Mouse (Mus musculus): ENCODE results near the gene Pcbd2. TPM values are rescaled to one million over a fixed set of nuclear protein-coding genes. Genes with fewer than 3 reads are reported as not detected.
"Not testable (repeated sequence)": the region's sequence is repeated elsewhere in the genome, so short reads cannot be mapped to it uniquely, and the experiment has no call there.

Pcbd2 gene
- polyA plus RNA-seq, 1 experiment from 2014 or later: 19.7 TPM

DNA sequence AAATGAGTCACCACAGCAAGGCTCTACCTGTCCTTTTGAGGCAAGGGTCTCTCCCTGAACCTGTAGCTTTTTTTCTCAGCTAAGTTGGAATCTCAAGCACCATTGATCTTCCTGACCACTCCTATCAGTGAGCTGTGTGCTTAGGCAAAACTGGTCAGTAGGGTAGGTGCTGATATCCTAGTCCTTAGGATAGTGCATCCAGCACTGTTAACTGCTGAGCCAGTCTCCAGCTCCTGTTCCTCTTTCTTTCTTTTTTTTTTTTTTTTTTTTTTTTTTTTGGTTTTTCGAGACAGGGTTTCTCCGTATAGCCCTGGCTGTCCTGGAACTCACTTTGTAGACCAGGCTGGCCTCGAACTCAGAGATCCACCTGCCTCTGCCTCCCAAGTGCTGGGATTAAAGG is 31.2 kb upstream of the Pcbd2 start:
- not testable (repeated sequence) for H3K4me2 ChIP-seq (ENCODE audit: low read length); H3K9ac ChIP-seq (ENCODE audit: low read length); H3K9me3 ChIP-seq (replicated peaks; ENCODE audit: control insufficient read depth, low read length); H3K27me3 ChIP-seq (replicated peaks; ENCODE audit: control insufficient read depth, insufficient read depth, low read length); H3K27ac ChIP-seq (ENCODE audit: low read depth, low read length); ATAC-seq; H3K4me3 ChIP-seq (ENCODE audit: low read depth, low read length); DNase-seq (ENCODE audit: low spot score)
- H3K4me1 ChIP-seq (ENCODE audit: control insufficient read depth, insufficient read depth, low read length): peaks cover 15% of the 10 kb centered on the region
- H3K36me3 ChIP-seq (ENCODE audit: control insufficient read depth, insufficient read depth, low read length): peaks cover 26% of the 10 kb centered on the region
- 100% methylated on average over 1 of the region's 3 CpGs for WGBS

DNA sequence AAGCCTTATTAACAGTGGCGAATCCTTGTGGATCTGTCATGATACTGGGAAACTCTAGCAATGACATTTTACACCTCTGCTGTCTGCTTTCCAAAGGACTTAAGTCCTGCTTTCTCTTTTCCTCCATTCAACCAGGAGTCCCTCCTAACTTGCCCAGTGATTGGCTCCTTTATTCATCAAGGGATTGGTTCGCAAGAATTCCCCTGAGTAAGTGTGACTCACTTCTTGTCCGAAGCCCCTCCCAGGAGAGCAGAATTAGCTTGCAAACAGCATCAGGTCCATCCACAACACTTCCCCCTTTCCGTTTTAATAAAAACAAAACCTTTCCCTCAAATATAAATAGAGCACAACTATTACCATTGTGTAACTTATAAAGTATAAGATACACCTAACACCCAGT is 22.9 kb upstream of the Pcbd2 start:
- ATAC-seq (no peak), DNase-seq (ENCODE audit: low spot score) (no peak)
- H3K9me3 ChIP-seq (replicated peaks; ENCODE audit: control insufficient read depth, low read length): no peaks in the 10 kb centered on the region
- H3K4me3 ChIP-seq (ENCODE audit: low read depth, low read length): no peak overlapping the region
- no peaks in the 10 kb centered on the region for H3K27me3 ChIP-seq (replicated peaks; ENCODE audit: control insufficient read depth, insufficient read depth, low read length)
- no peaks in the 10 kb centered on the region for H3K4me1 ChIP-seq (ENCODE audit: control insufficient read depth, insufficient read depth, low read length)
- 92% methylated on average over 4 of the region's 4 CpGs for WGBS
- H3K4me2 ChIP-seq (ENCODE audit: low read length): no peak overlapping the region
- peaks cover 48% of the 10 kb centered on the region for H3K36me3 ChIP-seq (ENCODE audit: control insufficient read depth, insufficient read depth, low read length)
- no peak overlapping the region for H3K9ac ChIP-seq (ENCODE audit: low read length)
- H3K27ac ChIP-seq (ENCODE audit: low read depth, low read length): no peak overlapping the region

DNA sequence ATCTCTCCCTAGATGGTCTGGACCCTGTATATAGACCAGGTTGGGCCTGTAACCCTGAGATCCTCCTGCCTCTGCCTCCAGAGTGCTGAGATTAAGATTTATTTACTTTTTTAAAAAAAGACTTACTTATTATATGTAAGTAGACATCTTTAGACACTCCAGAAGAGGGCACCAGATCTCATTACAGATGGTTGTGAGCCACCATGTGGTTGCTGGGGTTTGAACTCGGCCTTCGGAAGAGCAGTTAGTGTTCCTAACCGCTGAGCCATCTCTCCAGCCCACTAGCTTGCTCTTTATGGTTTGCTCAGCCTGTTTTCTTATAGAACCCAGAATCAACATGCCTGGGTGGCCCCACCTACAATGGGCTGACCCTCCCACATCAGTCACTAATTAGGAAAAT is 14.3 kb upstream of the Pcbd2 start:
- H3K4me1 ChIP-seq (ENCODE audit: control insufficient read depth, insufficient read depth, low read length): peaks cover 9% of the 10 kb centered on the region; the same call in 1 of the 2 replicates
- DNase-seq (ENCODE audit: low spot score) (no peak), ATAC-seq (no peak)
- H3K27ac ChIP-seq (ENCODE audit: low read depth, low read length): no peak overlapping the region
- WGBS: 91% methylated on average over 3 of the region's 3 CpGs
- H3K9me3 ChIP-seq (replicated peaks; ENCODE audit: control insufficient read depth, low read length): no peaks in the 10 kb centered on the region
- no peak overlapping the region for H3K9ac ChIP-seq (ENCODE audit: low read length)
- H3K36me3 ChIP-seq (ENCODE audit: control insufficient read depth, insufficient read depth, low read length): peaks cover under 1% of the 10 kb centered on the region; the same call in 1 of the 2 replicates
- H3K27me3 ChIP-seq (replicated peaks; ENCODE audit: control insufficient read depth, insufficient read depth, low read length): no peaks in the 10 kb centered on the region
- H3K4me3 ChIP-seq (ENCODE audit: low read depth, low read length): no peak overlapping the region
- no peak overlapping the region for H3K4me2 ChIP-seq (ENCODE audit: low read length)

DNA sequence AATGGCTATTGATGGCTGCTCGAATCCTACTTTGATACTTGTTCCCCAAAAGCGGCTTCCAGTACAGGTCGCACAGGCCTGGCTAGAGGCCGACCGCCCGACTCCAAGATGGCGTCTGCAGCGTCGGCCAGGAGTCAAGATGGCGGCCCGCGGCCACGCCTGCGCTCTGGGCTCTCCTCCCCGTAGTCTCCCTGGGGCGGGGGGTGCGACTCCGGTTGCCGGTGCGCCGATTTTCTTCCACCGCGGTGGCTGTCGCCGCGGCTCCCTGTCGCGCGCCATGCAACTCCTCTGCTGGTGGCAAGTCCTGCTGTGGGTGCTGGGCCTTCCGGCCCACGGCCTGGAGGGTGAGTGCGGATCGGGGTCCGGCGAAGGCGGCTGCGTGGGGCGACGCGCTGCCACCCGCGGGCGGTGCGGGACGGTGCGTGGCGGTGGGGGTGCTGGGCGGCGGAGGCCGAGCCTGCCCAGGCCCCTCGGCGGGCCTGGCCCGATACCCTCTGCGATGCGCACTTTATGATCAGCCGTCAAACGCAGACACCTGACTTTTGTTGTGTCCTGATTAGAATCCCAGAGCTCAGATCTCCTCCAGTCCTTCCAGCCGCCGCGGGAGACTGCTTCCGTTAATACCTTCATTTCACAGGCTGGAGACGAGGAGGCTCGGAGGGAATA is 12.5 kb upstream of the Pcbd2 start, which contains the start of gene Txndc15:
Gene Txndc15 (plus strand): TSS at position 150 of the 666 bp plus-strand sequence.
- H3K9ac ChIP-seq (ENCODE audit: low read length): peak within 1 kb of the TSS; percentile 96

DNA sequence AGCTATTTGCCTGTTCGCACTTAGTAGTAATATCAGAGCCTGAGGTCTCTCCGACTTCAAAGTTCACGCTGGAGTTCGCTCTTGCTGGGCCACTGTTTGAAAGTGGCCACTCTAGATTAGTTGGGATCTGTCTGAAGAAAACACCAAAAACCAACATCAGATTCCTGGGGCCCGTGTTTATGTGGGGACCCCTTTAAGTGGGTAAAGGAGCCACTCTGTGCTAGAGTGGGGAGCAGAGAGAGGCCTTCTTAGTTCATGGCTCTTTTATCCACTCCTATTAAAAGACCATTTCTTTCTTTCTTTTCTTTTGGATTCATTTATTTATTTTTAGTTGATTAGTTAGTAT is 12.0 kb upstream of the Pcbd2 start:
- H3K4me1 ChIP-seq (ENCODE audit: control insufficient read depth, insufficient read depth, low read length): peaks cover 9% of the 10 kb centered on the region; the same call in 1 of the 2 replicates
- no peak for DNase-seq (ENCODE audit: low spot score)
- H3K9ac ChIP-seq (ENCODE audit: low read length): peak overlapping the region; percentile 96
- peak overlapping the region; percentile 91 for H3K4me3 ChIP-seq (ENCODE audit: low read depth, low read length)
- 3% methylated on average over 5 of the region's 5 CpGs for WGBS
- H3K36me3 ChIP-seq (ENCODE audit: control insufficient read depth, insufficient read depth, low read length): peaks cover 22% of the 10 kb centered on the region
- no peak; the same call in none of the 2 replicates for ATAC-seq
- H3K27me3 ChIP-seq (replicated peaks; ENCODE audit: control insufficient read depth, insufficient read depth, low read length): no peaks in the 10 kb centered on the region
- H3K9me3 ChIP-seq (replicated peaks; ENCODE audit: control insufficient read depth, low read length): no peaks in the 10 kb centered on the region
- peak overlapping the region; percentile 94 for H3K27ac ChIP-seq (ENCODE audit: low read depth, low read length)
- peak overlapping the region; percentile 51 for H3K4me2 ChIP-seq (ENCODE audit: low read length)

More for the DNA sequence above, 12.5 kb upstream of the Pcbd2 start, which contains the start of gene Txndc15:
- peak; percentile 93 for DNase-seq (ENCODE audit: low spot score)
- WGBS: under 1% methylated on average over 63 of the region's 63 CpGs
- peak; percentile 95 for ATAC-seq
- Histone ChIP-seq H3K27me3 (replicated peaks; ENCODE audit: control insufficient read depth, insufficient read depth, low read length) (no peaks in the 10 kb centered on the region), H3K4me2 (ENCODE audit: low read length) (peak within 1 kb of the TSS; percentile 51), H3K4me3 (ENCODE audit: low read depth, low read length) (peak within 1 kb of the TSS; percentile 91), H3K27ac (ENCODE audit: low read depth, low read length) (peak within 1 kb of the TSS; percentile 94), H3K36me3 (ENCODE audit: control insufficient read depth, insufficient read depth, low read length) (peaks cover 16% of the 10 kb centered on the region), H3K4me1 (ENCODE audit: control insufficient read depth, insufficient read depth, low read length) (peaks cover 9% of the 10 kb centered on the region; the same call in 1 of the 2 replicates), H3K9me3 (replicated peaks; ENCODE audit: control insufficient read depth, low read length) (no peaks in the 10 kb centered on the region)

DNA sequence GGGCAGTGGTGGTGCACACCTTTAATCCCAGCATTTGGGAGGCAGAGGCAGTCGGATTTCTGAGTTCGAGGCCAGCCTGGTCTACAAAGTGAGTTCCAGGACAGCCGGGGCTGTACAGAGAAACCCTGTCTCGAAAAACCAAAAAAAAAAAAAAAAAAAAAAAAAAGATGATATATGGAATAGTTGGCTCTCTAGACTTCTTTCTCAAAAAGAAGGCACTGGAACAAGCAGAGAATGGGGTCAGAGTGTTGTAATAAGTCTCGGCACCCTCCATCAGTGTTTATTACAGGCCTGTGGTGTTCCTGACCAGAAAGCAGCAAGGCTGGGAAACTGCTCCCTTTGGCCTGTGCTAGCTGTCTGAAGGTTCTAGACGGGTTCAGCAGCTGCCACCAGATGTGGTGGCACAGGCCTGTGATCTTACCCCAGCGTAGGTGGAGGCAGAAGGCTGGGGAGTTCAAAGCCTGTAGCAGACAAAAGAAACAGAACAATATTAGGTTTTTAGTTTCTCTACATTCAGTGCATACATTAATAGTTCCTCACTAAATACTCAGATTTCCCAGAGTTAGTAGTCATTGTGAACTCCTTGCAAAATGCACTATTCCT is 11.2 kb upstream of the Pcbd2 start:
- DNase-seq (ENCODE audit: low spot score) (no peak), ATAC-seq (no peak)
- Histone ChIP-seq H3K4me2 (ENCODE audit: low read length) (peak overlapping the region; percentile 51; the same call in 1 of the 2 replicates), H3K27ac (ENCODE audit: low read depth, low read length) (no peak overlapping the region), H3K9me3 (replicated peaks; ENCODE audit: control insufficient read depth, low read length) (no peaks in the 10 kb centered on the region), H3K27me3 (replicated peaks; ENCODE audit: control insufficient read depth, insufficient read depth, low read length) (no peaks in the 10 kb centered on the region), H3K9ac (ENCODE audit: low read length) (no peak overlapping the region; the same call in 1 of the 2 replicates), H3K4me1 (ENCODE audit: control insufficient read depth, insufficient read depth, low read length) (peaks cover 9% of the 10 kb centered on the region; the same call in 1 of the 2 replicates), H3K4me3 (ENCODE audit: low read depth, low read length) (peak overlapping the region; percentile 91; the same call in 1 of the 2 replicates), H3K36me3 (ENCODE audit: control insufficient read depth, insufficient read depth, low read length) (peaks cover 23% of the 10 kb centered on the region)
- 89% methylated on average over 7 of the region's 7 CpGs for WGBS

DNA sequence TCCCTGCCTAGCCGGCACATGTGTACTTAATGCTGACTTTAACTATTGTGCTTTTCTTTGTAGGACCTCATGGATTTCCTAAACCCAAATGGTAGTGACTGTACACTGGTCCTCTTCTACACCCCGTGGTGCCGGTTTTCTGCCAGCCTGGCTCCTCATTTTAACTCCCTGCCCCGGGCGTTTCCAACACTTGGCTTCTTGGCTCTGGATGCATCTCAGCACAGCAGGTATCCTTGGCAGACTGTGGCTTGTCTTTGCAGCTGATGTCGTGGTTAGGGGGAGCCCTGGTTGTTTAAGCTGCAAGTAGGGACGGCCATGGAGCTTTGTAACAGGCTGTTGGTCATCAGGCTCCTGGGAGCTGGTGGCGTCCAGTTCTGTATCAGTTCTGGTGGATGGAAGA is 5.7 kb upstream of the Pcbd2 start:
- 78% methylated on average over 8 of the region's 8 CpGs for WGBS
- Histone ChIP-seq H3K4me1 (ENCODE audit: control insufficient read depth, insufficient read depth, low read length) (no peaks in the 10 kb centered on the region), H3K9ac (ENCODE audit: low read length) (no peak overlapping the region), H3K27me3 (replicated peaks; ENCODE audit: control insufficient read depth, insufficient read depth, low read length) (no peaks in the 10 kb centered on the region), H3K27ac (ENCODE audit: low read depth, low read length) (no peak overlapping the region), H3K9me3 (replicated peaks; ENCODE audit: control insufficient read depth, low read length) (no peaks in the 10 kb centered on the region), H3K4me3 (ENCODE audit: low read depth, low read length) (no peak overlapping the region), H3K36me3 (ENCODE audit: control insufficient read depth, insufficient read depth, low read length) (peaks cover 72% of the 10 kb centered on the region), H3K4me2 (ENCODE audit: low read length) (no peak overlapping the region)
- ATAC-seq: no peak
- no peak for DNase-seq (ENCODE audit: low spot score)

DNA sequence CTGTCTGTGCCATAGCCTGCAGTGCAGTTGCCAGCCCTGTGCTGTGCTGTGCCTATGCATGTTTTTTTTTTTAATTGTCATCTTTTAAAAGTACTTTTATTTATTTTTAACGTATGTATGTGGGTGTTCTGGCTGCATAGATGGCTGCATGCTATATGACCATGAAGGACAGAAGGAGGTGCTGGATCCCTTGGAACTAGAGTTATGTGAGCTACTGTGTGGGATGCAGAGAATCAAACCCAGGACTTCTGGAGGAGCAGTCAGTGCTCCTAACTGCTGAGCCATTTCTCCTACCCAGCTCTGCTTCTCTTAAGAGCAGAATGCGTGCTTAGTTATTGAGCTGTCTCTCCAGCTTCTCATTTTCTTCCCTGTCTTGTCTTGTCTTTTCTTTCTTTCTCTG is 5.2 kb upstream of the Pcbd2 start:
- Histone ChIP-seq H3K4me1 (ENCODE audit: control insufficient read depth, insufficient read depth, low read length) (no peaks in the 10 kb centered on the region), H3K27ac (ENCODE audit: low read depth, low read length) (no peak overlapping the region), H3K4me3 (ENCODE audit: low read depth, low read length) (no peak overlapping the region), H3K9me3 (replicated peaks; ENCODE audit: control insufficient read depth, low read length) (no peaks in the 10 kb centered on the region), H3K27me3 (replicated peaks; ENCODE audit: control insufficient read depth, insufficient read depth, low read length) (no peaks in the 10 kb centered on the region), H3K9ac (ENCODE audit: low read length) (no peak overlapping the region), H3K36me3 (ENCODE audit: control insufficient read depth, insufficient read depth, low read length) (peaks cover 72% of the 10 kb centered on the region), H3K4me2 (ENCODE audit: low read length) (no peak overlapping the region)
- 92% methylated on average over 2 of the region's 2 CpGs for WGBS
- ATAC-seq: no peak
- DNase-seq (ENCODE audit: low spot score): no peak

DNA sequence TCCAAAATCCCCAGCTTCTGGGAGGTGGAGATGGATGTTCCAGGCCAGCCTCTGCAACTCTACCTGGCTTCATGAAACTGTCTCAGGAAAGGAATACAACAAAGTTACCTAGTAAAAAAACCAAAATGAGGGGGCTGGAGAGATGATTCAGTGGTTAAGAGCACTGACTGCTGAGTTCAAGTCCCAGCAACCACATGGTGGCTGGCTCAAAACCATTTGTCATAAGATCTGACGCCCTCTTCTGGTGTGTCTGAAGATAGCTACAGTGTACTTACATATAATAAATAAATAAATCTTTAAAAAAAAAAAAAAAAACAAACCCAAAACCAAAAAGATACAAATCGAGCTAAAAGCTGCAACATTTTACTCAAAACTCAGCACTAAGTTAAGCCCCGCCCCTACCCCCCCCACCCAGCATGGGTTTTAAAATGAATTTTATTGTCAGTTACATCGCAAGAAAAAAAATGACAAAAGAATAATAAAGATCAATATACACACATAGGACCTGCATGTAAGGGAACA is 509 bp upstream of the Pcbd2 start:
- Histone ChIP-seq H3K36me3 (ENCODE audit: control insufficient read depth, insufficient read depth, low read length) (peaks cover 42% of the 10 kb centered on the region), H3K27me3 (replicated peaks; ENCODE audit: control insufficient read depth, insufficient read depth, low read length) (no peaks in the 10 kb centered on the region), H3K4me3 (ENCODE audit: low read depth, low read length) (peak overlapping the region; percentile 53), H3K4me1 (ENCODE audit: control insufficient read depth, insufficient read depth, low read length) (peaks cover 4% of the 10 kb centered on the region; the same call in 1 of the 2 replicates), H3K9ac (ENCODE audit: low read length) (peak overlapping the region; percentile 68), H3K9me3 (replicated peaks; ENCODE audit: control insufficient read depth, low read length) (no peaks in the 10 kb centered on the region), H3K4me2 (ENCODE audit: low read length) (peak overlapping the region; percentile 62), H3K27ac (ENCODE audit: low read depth, low read length) (peak overlapping the region; percentile 95)
- ATAC-seq (no peak), DNase-seq (ENCODE audit: low spot score) (no peak)
- 6% methylated on average over 4 of the region's 4 CpGs for WGBS
